Mouse (Mus musculus): ENCODE measurements around the gene Dnah3. TPM values are rescaled to one million over a fixed set of nuclear protein-coding genes. Genes with fewer than 3 reads are reported as not detected.

The Dnah3 gene
- total and polyA plus RNA-seq, 3 experiments: 0.22 TPM; not detected in 2

DNA sequence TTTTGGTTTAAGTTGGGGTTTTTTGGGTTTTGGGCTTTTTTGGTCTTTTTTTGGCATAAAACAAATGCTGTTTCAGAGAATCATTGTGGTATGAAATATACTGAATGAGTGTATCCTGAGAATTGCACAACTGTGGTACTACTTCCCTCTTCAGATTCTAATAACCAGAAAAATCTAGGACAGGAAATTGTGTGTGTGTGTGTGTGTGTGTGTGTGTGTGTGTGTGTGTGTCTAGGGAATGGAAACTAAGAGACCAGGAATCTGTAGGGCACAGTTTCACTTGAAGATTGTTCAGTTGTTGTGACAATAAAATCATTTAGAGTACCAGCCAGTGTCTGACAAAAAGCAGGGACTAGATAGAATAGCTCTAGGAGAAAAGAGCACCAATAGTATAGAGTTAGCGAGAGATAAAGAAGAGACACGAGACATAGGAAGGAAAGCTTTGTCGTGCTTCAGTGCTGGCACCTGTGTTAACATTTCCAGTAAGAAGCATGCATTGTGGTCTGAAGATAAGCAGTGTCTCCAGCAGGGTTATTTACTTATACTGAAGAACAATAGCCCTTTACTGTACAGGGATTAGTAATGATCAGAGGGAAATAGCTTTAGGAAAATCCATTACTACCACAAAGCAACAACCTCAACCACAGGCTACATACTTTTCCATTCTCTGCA lies 195.6 kb downstream of the Dnah3 start:
- TF ChIP-seq CTCF (IDR thresholded peaks at IDR 0.05; ENCODE audit: low read depth, low read length) (no peak), GATA1 (IDR thresholded peaks at IDR 0.05; ENCODE audit: borderline replicate concordance, low read length) (no peak), TAL1 (conservative IDR thresholded peaks at IDR 0.05; ENCODE audit: low read depth, low read length) (no peak), POLR2AphosphoS5 (IDR thresholded peaks at IDR 0.05; ENCODE audit: insufficient replicate concordance, low read depth, low read length) (no peak), GATA2 (IDR thresholded peaks at IDR 0.05; ENCODE audit: borderline replicate concordance, low read depth, low read length) (no peak)
- no peak overlapping the region for H3K4me3 ChIP-seq (ENCODE audit: low read depth, low read length)
- DNase-seq (ENCODE audit: low spot score): no peak
- ATAC-seq (ENCODE audit: extremely low read depth, insufficient number of reproducible peaks, low FRiP score, poor library complexity, severe bottlenecking): no peak
- no peaks in the 10 kb centered on the region for H3K27me3 ChIP-seq (ENCODE audit: insufficient read depth, low read length)
- peaks cover 30% of the 10 kb centered on the region for H3K4me1 ChIP-seq (ENCODE audit: insufficient read depth, low read depth, low read length)
- peaks cover 3% of the 10 kb centered on the region for H3K36me3 ChIP-seq (replicated peaks)
- no peaks in the 10 kb centered on the region for H3K9me3 ChIP-seq (replicated peaks)

DNA sequence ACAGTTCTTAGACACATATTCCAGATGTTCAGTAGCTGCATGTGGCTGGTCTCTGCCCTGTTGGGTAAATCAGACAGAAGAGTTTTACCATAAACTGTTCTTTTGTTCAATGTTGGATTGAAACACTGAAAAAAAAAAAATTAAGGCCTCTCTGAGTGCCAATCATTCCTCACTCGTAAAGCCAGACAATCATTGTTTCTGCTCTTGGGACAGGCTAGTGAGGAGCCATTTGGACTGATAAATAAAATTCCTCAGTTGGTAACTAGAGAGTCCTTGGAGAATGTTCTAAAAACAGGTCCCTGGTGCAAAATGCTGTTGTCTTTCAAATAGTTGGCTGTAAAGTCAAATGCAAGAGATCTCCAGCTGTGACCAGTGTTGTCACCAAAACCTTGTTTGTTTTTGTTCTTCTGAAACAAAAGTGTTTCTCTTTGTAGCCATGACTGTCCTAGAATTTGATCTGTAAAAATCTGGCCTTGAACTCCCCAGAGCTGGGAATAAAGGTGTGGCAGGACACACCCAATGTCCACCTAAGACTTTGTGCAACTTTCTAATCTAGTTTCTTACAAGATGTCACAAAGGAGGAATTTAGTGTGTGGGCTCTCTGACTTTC lies 196.7 kb downstream of the Dnah3 start:
- no peak for ATAC-seq (ENCODE audit: extremely low read depth, insufficient number of reproducible peaks, low FRiP score, poor library complexity, severe bottlenecking)
- no peaks in the 10 kb centered on the region for H3K27me3 ChIP-seq (ENCODE audit: insufficient read depth, low read length)
- H3K9me3 ChIP-seq (replicated peaks): no peaks in the 10 kb centered on the region

DNA sequence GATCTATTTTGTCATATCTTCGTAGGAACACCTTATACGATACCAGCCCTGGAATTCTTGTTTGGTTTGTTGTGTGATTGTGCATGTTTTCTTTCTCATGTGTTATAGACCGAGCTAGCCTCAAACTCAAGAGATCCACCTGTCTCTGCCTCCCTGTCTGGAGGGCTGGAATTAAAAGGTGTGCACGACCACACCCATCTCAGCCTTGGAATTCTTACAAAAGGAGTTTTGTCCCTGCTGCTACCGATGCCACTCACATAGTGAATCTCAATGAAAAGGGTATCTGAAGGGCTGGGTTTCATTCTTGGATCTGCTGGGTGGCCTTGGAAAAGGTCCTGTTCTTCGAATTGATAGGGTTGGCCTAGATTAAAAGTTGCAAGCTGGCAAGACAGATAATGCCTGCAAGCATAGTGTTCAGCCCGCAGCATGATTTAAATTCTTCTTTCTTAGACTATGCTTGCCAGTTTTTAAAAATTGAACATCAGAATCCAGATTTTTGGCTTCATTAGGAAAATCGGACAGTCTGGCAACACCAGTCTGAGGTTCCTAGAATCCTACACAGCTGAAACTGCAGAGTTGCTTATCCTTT lies 197.5 kb downstream of the Dnah3 start:
- Histone ChIP-seq H3K4me1 (ENCODE audit: insufficient read depth, low read depth, low read length) (peaks cover 42% of the 10 kb centered on the region), H3K27me3 (ENCODE audit: insufficient read depth, low read length) (no peaks in the 10 kb centered on the region), H3K4me3 (ENCODE audit: low read depth, low read length) (no peak overlapping the region), H3K36me3 (replicated peaks) (peaks cover 3% of the 10 kb centered on the region), H3K9me3 (replicated peaks) (no peaks in the 10 kb centered on the region)
- DNase-seq (ENCODE audit: low spot score) (no peak), ATAC-seq (ENCODE audit: extremely low read depth, insufficient number of reproducible peaks, low FRiP score, poor library complexity, severe bottlenecking) (no peak)
- TF ChIP-seq POLR2AphosphoS5 (IDR thresholded peaks at IDR 0.05; ENCODE audit: insufficient replicate concordance, low read depth, low read length): no peak
- TF ChIP-seq CTCF (IDR thresholded peaks at IDR 0.05; ENCODE audit: low read depth, low read length): no peak
- TF ChIP-seq TAL1 (conservative IDR thresholded peaks at IDR 0.05; ENCODE audit: low read depth, low read length): no peak
- TF ChIP-seq GATA2 (IDR thresholded peaks at IDR 0.05; ENCODE audit: borderline replicate concordance, low read depth, low read length): no peak
- TF ChIP-seq GATA1 (IDR thresholded peaks at IDR 0.05; ENCODE audit: borderline replicate concordance, low read length): no peak

More for the DNA sequence above, 196.7 kb downstream of the Dnah3 start:
- Histone ChIP-seq H3K36me3 (replicated peaks) (peaks cover 3% of the 10 kb centered on the region), H3K4me3 (ENCODE audit: low read depth, low read length) (no peak overlapping the region), H3K4me1 (ENCODE audit: insufficient read depth, low read depth, low read length) (peaks cover 36% of the 10 kb centered on the region)
- DNase-seq (ENCODE audit: low spot score): no peak
- TF ChIP-seq GATA1 (IDR thresholded peaks at IDR 0.05; ENCODE audit: borderline replicate concordance, low read length): no peak
- no peak for TF ChIP-seq TAL1 (conservative IDR thresholded peaks at IDR 0.05; ENCODE audit: low read depth, low read length)
- no peak for TF ChIP-seq POLR2AphosphoS5 (IDR thresholded peaks at IDR 0.05; ENCODE audit: insufficient replicate concordance, low read depth, low read length)
- TF ChIP-seq GATA2 (IDR thresholded peaks at IDR 0.05; ENCODE audit: borderline replicate concordance, low read depth, low read length): no peak
- TF ChIP-seq CTCF (IDR thresholded peaks at IDR 0.05; ENCODE audit: low read depth, low read length): no peak

DNA sequence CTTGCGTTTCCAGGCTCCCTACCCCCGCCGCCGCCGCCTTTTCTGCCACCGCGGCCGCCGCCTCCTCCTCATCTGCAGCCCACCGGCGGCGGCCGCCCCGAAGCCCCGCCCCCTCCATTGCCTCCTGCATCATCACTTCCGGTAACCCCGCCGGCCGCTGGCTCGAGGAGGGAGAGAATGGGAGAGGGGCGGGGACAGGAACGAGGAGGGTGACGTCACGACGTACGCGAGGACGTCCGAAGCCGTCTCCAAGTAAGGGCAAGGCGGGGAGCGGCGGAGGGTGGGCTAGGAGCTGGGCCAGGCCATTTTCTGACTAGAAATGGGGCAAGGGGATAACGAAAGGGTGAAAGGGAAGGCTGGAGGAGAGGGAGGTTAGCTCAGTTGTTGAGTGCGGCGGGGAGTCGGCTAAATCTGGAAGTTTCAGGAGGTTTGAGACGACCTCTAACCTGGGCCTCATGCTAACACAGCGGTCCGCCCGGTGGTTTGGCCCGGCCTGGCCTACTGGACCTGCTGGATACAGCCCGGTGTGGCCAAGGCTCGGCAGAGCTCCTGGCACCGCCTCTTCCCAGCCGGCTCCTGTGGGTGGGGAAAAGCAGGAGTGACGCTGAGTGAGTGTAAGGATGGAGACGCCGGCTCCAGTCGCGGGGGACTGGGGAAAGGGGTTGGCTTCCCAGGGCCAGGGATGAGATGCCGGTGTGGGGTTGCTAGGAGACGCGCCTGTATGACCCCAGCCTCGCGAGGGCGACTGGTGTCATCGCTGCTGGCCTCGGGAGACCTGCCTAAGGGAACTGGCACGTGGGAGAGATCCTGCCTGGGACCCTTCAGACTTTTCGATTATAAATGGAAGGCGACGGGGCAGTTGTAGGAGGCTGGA lies 199.2 kb downstream of the Dnah3 start, which contains the start of the genes Lyrm1 and Dcun1d3:
Gene Lyrm1, plus strand, starts transcription at position 223 of the 874 bp plus-strand sequence.
Gene Dcun1d3, minus strand, starts transcription at position 660 of the 874 bp plus-strand sequence.
- H3K4me1 ChIP-seq (ENCODE audit: insufficient read depth, low read depth, low read length): peaks cover 45% of the 10 kb centered on the region
- H3K4me3 ChIP-seq (ENCODE audit: low read depth, low read length): peak within 1 kb of the TSS; percentile 85
- H3K36me3 ChIP-seq (replicated peaks): peaks cover 6% of the 10 kb centered on the region
- peak; percentile 87 for DNase-seq (ENCODE audit: low spot score)
- H3K9me3 ChIP-seq (replicated peaks): no peaks in the 10 kb centered on the region
- ATAC-seq (ENCODE audit: extremely low read depth, insufficient number of reproducible peaks, low FRiP score, poor library complexity, severe bottlenecking): peak; percentile 96
- TF ChIP-seq GATA2 (IDR thresholded peaks at IDR 0.05; ENCODE audit: borderline replicate concordance, low read depth, low read length): no peak
- TF ChIP-seq POLR2AphosphoS5 (IDR thresholded peaks at IDR 0.05; ENCODE audit: insufficient replicate concordance, low read depth, low read length): no peak
- no peak for TF ChIP-seq TAL1 (conservative IDR thresholded peaks at IDR 0.05; ENCODE audit: low read depth, low read length)
- TF ChIP-seq GATA1 (IDR thresholded peaks at IDR 0.05; ENCODE audit: borderline replicate concordance, low read length): no peak
- TF ChIP-seq CTCF (IDR thresholded peaks at IDR 0.05; ENCODE audit: low read depth, low read length): no peak
- no peaks in the 10 kb centered on the region for H3K27me3 ChIP-seq (ENCODE audit: insufficient read depth, low read length)

DNA sequence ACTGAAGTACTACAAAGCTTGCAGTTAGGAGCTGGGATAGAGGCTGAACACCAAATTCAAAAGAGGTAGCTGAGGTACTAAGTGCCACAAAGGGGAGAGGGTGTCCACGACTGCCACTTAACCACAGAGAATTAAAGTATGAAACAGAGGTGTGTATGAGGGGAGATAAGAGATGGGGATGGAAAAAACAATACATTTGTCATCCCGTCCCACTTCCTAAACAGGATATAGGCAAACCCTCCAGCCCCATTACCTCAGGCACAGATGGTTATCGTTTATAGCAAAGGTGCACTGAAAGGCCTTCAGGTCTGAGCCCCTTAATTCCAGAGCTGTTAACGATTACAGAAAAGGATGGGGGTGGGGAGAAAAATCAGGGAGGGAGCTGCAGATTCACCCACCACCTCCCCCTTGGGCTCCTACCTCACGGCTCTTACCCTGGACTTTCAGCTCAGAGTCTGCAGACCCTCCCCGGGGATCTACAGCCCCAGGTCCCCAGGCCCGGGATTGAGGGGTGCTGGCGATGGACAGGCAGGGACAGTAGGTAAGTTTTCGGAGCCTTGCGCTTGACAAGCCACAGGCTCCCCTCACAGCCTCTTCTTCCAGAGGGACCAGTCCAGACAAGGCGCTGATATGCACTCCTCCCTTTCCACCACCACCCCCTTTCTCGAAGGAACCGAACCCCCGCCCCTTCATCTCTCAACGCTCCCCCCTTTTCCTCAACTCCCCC lies 200.1 kb downstream of the Dnah3 start:
- no peak for ATAC-seq (ENCODE audit: extremely low read depth, insufficient number of reproducible peaks, low FRiP score, poor library complexity, severe bottlenecking)
- no peaks in the 10 kb centered on the region for H3K9me3 ChIP-seq (replicated peaks)
- H3K4me3 ChIP-seq (ENCODE audit: low read depth, low read length): peak overlapping the region; percentile 85
- no peak for TF ChIP-seq TAL1 (conservative IDR thresholded peaks at IDR 0.05; ENCODE audit: low read depth, low read length)
- peaks cover 45% of the 10 kb centered on the region for H3K4me1 ChIP-seq (ENCODE audit: insufficient read depth, low read depth, low read length)
- peak; percentile 8 for DNase-seq (ENCODE audit: low spot score)
- H3K27me3 ChIP-seq (ENCODE audit: insufficient read depth, low read length): no peaks in the 10 kb centered on the region
- peaks cover 8% of the 10 kb centered on the region for H3K36me3 ChIP-seq (replicated peaks)

Measured in G1E (cell line).